Comparison of ENCODE assay signal across 8 mouse cellular contexts in genomic region chr4:120163242-120163641, GRCm38 (mm10). TPM values are rescaled to one million over a fixed set of nuclear protein-coding genes. Genes with fewer than 3 reads are reported as not detected.
DNase-seq lines count a peak whose midpoint lies in the region; ATAC-seq and TF ChIP-seq lines count a peak whose summit lies in the region.
"Had no signal": no experiment of that assay in that cellular context is flagged by ENCODE, and none has a peak within 500 bp of the region (broad histone marks: within the 10 kb centered on the region; RNA-seq: fewer than 3 reads in every experiment).

No protein-coding gene starts in this region.

- peaks cover 28% of the 10 kb centered on the region for H3K4me1 ChIP-seq in heart, embryonic 16.5 days (ENCODE audit: control insufficient read depth, insufficient read depth, low read length)
- peaks cover 35% of the 10 kb centered on the region for H3K4me1 ChIP-seq in lung, embryonic 15.5 days

- TF ChIP-seq CTCF in gastrocnemius, adult 2 months (IDR thresholded peaks at IDR 0.05), result no peak

- H3K9me3 ChIP-seq in heart, embryonic 16.5 days (replicated peaks; ENCODE audit: control insufficient read depth, low read length), result no peaks in the 10 kb centered on the region
- H3K9me3 ChIP-seq in lung, embryonic 15.5 days, result no peaks in the 10 kb centered on the region

- no peak overlapping the region for H3K27ac ChIP-seq in heart, embryonic 16.5 days (ENCODE audit: low read length)
- H3K27ac ChIP-seq in lung, embryonic 15.5 days, result 0 out of 2 replicates have a peak overlapping the region, but pooled peaks have one; percentile 12
- no peak overlapping the region for H3K27ac ChIP-seq in gastrocnemius, adult 2 months

- 13% methylated on average over 11 of the region's 11 CpGs for WGBS in heart, embryonic 16.5 days
- 14% methylated on average over 11 of the region's 11 CpGs for WGBS in lung, embryonic 15.5 days

- peak; percentile 12; the same call in 1 of the 2 replicates for ATAC-seq in heart, embryonic 16.5 days (replicated peaks; ENCODE audit: extremely low read depth, insufficient read depth, low FRiP score)
- peak; percentile 35; the same call in 1 of the 2 replicates for ATAC-seq in lung, embryonic 15.5 days (ENCODE audit: borderline replicate concordance, extremely low read depth, low FRiP score, low TSS enrichment)

- peak; percentile 66 to 76 for DNase-seq in left cerebral cortex, adult 18-20 months (ENCODE audit: low spot score in 2 of 2)
- no peak for DNase-seq in left cerebral cortex, adult 11 months (ENCODE audit: low spot score)
- peak; percentile 84 for DNase-seq in cerebellum, adult 8-10 months
- peak; percentile 42 for DNase-seq in testis, postnatal 14 days (ENCODE audit: low spot score)
- no peak for DNase-seq in gastrocnemius, adult 2 months

- H3K4me2 ChIP-seq in heart, embryonic 16.5 days (ENCODE audit: low read depth, low read length), result no peak overlapping the region
- H3K4me2 ChIP-seq in lung, embryonic 15.5 days, result no peak overlapping the region

- no peaks in the 10 kb centered on the region for H3K36me3 ChIP-seq in heart, embryonic 16.5 days (ENCODE audit: control insufficient read depth, insufficient read depth)
- H3K36me3 ChIP-seq in lung, embryonic 15.5 days, result no peaks in the 10 kb centered on the region

- H3K27me3 ChIP-seq in heart, embryonic 16.5 days (ENCODE audit: control insufficient read depth, insufficient read depth, low read length), result no peaks in the 10 kb centered on the region
- H3K27me3 ChIP-seq in lung, embryonic 15.5 days, result no peaks in the 10 kb centered on the region

- no peak overlapping the region for H3K4me3 ChIP-seq in heart, embryonic 16.5 days (ENCODE audit: low read length)
- no peak overlapping the region for H3K4me3 ChIP-seq in lung, embryonic 15.5 days
- H3K4me3 ChIP-seq in gastrocnemius, adult 2 months, result no peak overlapping the region

- no peak overlapping the region for H3K9ac ChIP-seq in heart, embryonic 16.5 days (ENCODE audit: low read length)
- H3K9ac ChIP-seq in lung, embryonic 15.5 days, result no peak overlapping the region

- intact Hi-C loops in gastrocnemius, adult 2 months (cut with DNase I), result no loop called here

RNA-seq across cellular contexts. Expression of gene Edn2, which starts 2.2 kb away (rescaled TPM):
- total RNA-seq in left cerebral cortex, adult 18-20 months (2021), result not detected
- 0.42 and 0.47 TPM in 2 replicates for polyA plus RNA-seq in heart, embryonic 16.5 days (2015; fragmentation: Nextera tagmentation; extraction: Ambion mirVana)
- polyA plus RNA-seq in lung, embryonic 15.5 days (2015; fragmentation: Nextera tagmentation; extraction: Ambion mirVana), result 0.76 and 1.0 TPM in 2 replicates
- total RNA-seq in gastrocnemius, adult 2 months (2021), result not detected
- total RNA-seq: layer of hippocampus, postnatal 10 days had no signal

Comparison
In these comparisons a context has a peak if more than half of its experiments do, and no peak if none do; other contexts are left out.
1. DNase-seq: peak in left cerebral cortex, adult 18-20 months (2 of 2), cerebellum, adult 8-10 months (single experiment) and testis, postnatal 14 days (single experiment); none in left cerebral cortex, adult 11 months (single experiment) and gastrocnemius, adult 2 months (single experiment).